Mouse (Mus musculus) brain, embryonic 14.5 days (tissue): Measurements from ENCODE around the gene Cebpa.

Experiments
- CTCF ChIP-seq: fragments of 200-500 bp; IDR thresholded peaks from 2 replicates; pipeline ENCODE4 v1.5.1; 2012; ENCODE audit warnings: inconsistent platforms, mild to moderate bottlenecking, moderate library complexity, borderline replicate concordance; ENCODE audit not compliant: insufficient read depth, insufficient read length; ENCODE audit errors: extremely low read depth
- POLR2A ChIP-seq: fragments of 200-500 bp; IDR thresholded peaks from 2 replicates; pipeline ENCODE4 v1.6.1; 2012; ENCODE audit warnings: mild to moderate bottlenecking, inconsistent platforms, borderline replicate concordance; ENCODE audit not compliant: poor library complexity, insufficient read depth, insufficient read length, severe bottlenecking; ENCODE audit errors: extremely low read depth

DNA sequence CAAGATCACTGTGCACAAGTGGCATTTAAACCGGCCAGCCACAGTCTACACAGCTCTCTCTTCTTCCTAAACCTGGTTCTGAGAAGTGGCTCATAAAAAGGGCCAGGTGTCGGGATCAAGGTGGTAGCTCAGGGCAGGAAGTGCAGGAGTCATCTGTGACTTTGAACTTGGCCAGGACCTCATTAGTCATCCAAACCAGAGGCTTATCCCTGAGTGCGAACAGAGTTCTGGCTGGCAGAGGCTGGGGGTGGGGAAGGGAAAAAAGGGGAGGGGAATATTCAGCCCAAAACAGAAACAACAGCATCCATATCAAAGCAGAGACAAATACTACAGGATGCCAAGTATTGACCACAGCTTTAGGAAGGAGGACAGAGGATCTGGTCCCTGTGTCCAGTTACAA, 11.5 kb upstream of the Cebpa start:
- no peak for TF ChIP-seq CTCF
- no peak for TF ChIP-seq POLR2A
